Mouse (Mus musculus) stomach, postnatal 0 days (tissue): ENCODE measurements around the gene Map2k5.

Source experiments
- CTCF ChIP-seq: IDR thresholded peaks from 2 replicates; pipeline ENCODE4 v1.5.1; 2016; ENCODE audit warnings: antibody characterized with exemption, low read depth, mild to moderate bottlenecking, moderate library complexity
- EP300 ChIP-seq: optimal IDR thresholded peaks from 2 replicates; pipeline ENCODE3; 2016; ENCODE audit warnings: antibody characterized with exemption

DNA sequence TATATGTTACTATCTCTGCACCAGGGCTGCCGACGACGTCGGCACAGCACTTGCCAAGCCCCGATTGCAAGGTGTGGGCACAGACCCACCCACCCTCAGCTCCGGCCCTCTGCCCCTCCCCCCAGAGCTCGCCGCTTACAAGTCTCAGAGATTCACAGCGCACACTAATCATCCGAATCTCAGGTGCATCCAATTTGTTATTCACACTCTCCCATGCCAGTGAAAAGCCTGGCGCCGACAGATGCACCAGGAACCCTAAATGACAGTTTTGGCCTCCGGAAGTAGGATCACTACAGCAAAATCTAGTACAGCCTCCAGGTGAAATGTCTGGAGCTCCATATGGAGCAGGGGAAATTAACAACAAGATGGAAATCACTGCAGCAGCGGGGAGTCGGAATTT, 147.4 kb downstream of the Map2k5 start:
- TF ChIP-seq EP300: no peak
- TF ChIP-seq CTCF: no peak
